Mouse (Mus musculus) R1 (cell line): ENCODE measurements around the gene Adgrl2.
A peak's percentile ranks its signal among the peaks of the same experiment; 100 is the strongest.

Experiments
- DNase-seq: peaks from one replicate; pipeline ENCODE4 v3.0.0-alpha.2; 2018; ENCODE audit warnings: low read depth, low spot score

Gene Adgrl2

GRCm38 (mm10) chr3:148990531-148991003 lies at the start of gene Adgrl2:
Adgrl2 (minus strand) TSS chr3:148990555.
- DNase-seq = no peak

- DNase-seq = no peak
Measured at GRCm38 (mm10) chr3:149038771-149039170, 48.4 kb upstream of the Adgrl2 start.

GRCm38 (mm10) chr3:149019925-149020324 lies 29.6 kb upstream of the Adgrl2 start:
- DNase-seq = no peak

- no peak for DNase-seq
Measured at GRCm38 (mm10) chr3:149009311-149009710, 19.0 kb upstream of the Adgrl2 start.

DNA sequence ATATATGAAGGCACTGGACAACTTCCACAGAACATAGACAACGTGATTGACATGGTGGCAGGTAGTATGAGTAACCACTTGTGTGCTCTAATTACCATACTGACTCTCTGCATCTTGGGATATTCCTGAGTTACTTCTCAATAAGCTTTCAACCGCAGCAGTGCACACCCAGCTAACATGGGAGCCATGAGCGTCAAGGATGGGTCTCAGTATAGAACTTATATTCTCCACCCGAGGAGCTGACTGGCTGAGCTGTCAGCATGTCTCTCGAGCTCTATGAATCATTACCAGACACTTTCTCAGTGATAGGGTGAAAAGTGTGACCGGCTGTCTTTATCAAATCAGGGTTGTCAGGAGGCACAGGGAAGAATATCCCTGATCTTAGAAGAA lies 18.3 kb upstream of the Adgrl2 start:
- no peak for DNase-seq

- no peak for DNase-seq
Measured at GRCm38 (mm10) chr3:149007860-149008633, 17.7 kb upstream of the Adgrl2 start.

- DNase-seq = peak; percentile 58
Measured at GRCm38 (mm10) chr3:149001364-149001763, 11.0 kb upstream of the Adgrl2 start.

GRCm38 (mm10) chr3:148998661-148999060 lies 8.3 kb upstream of the Adgrl2 start:
- DNase-seq = no peak

DNA sequence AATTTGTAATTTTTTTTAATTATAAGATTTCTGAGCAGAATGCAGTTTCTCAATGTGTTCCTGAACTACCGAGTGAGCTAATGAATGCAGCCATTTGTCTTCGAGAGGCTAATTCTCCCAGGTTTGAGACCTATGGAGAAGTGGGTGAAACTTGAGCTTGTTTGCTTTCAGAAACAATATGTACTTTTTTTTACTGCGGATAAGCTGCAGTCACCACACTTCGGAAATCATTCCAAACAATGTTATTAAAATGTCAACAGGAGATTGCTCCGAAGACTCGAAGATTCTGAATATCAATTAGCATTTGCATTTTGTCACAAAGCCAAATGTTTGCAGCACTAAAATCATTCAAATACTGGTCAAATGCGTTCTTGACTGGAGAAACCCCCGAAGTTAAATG lies 701 bp upstream of the Adgrl2 start:
- DNase-seq = no peak

GRCm38 (mm10) chr3:148989818-148990530 lies 381 bp downstream of the Adgrl2 start:
- DNase-seq = peak; percentile 90

DNA sequence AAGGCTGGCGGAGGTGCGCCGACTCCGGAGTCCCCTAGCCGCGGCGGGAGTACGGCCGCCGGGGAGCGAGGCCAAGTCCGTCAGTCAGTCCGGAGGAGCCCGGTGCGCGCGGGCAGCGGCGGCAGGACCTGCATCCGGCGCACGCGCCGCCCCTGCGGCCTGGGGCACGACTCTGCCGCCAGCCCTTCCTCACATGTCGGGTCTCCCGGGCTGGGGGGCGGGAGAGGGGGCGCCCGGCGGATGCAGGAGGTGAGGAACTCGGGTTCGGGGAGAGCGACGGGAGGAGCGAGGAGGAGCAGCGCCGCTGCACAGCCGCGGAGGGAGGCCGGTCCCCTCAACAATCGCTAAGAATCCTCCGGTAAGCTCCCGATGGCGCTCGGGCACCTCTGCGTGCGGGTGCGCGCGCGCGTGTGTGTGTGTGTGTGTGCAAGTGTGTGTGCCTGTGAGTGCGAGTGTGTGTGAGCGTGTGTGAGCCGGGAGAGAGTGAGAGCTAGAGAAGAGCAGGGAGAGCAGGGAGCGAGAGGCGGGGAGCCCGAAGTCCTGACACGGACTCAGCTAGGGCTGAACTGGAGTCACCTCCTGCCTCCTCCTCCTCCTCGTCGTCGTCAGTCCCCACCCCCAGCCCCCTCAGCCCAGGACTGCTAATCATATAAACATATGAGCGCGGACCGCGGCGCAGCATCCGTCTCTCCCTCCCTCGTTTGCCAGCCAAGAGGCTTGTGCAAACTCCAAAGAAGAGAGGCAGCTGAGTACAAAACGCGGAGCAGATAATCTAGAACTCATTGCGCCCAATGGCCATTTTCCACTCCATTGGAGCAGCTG lies 1.1 kb downstream of the Adgrl2 start:
- DNase-seq = peak; percentile 91

DNA sequence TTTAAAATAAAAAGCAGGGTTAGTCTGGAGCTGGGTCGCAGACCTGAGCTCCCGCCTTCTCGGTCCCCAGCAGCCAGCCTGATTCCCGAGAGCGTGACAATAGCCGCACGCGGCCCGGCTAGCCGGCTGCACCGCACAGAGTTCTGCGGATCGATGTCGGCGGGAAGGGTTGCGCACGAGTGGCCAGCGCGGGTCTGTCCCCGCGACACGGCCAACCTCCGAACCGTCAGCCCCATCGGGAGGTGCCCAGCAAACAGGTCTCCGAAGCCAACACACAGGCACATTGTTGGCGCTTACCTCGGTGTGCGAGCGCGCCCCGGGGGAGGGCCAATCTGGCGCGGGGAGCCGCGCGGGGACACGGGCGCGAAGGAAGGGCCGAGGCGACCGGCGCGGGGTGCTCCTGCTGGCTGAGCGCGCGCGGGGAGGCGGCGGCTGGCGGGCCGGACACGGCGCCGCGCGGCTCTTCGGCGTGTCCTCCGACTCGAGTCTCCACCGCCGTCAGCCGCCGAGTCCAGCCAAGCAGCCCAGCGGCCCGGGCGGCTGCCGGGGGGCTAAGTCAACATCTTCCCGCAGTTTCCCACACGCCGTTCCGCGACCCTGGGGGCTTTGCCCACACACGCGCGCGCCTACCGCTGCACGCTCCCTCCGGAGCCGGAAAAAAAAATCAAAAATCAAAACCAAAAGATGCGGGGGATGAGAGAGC lies 1.9 kb downstream of the Adgrl2 start:
- DNase-seq = peak; percentile 25

DNA sequence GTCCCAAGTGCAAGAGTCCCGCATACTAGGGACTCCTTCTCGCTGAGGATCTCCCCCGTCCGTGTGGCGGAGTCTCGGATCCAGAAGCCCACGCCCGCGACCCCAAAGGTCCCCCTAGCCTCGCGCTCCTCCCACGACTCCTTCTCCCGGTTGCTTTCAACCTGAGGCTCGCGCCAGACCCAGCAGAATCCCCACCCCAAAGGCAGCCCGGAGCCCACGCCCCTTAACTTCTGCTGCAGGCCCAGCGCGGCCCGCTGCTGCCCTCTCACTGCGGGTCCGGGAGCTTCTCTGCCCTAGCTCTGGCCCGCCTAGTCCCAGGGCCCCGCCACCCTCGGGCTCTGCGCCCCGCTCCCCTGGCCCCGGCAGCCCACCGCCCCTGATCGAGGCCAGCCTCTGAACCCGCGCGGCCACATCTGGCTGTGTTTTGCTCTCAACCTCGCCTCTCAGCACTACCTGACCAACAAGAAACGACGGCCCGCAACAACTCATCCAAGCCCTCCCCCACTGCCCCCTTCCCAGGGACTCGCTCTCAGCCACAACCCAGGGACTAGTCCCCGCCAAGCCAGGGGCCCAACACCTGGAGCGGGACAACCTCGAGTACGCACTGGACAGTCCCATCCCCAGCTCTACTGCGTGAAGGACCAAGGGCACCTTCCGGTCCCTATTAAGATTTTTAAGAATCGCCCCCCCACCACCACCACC lies 2.6 kb downstream of the Adgrl2 start:
- DNase-seq = peak; percentile 66

DNA sequence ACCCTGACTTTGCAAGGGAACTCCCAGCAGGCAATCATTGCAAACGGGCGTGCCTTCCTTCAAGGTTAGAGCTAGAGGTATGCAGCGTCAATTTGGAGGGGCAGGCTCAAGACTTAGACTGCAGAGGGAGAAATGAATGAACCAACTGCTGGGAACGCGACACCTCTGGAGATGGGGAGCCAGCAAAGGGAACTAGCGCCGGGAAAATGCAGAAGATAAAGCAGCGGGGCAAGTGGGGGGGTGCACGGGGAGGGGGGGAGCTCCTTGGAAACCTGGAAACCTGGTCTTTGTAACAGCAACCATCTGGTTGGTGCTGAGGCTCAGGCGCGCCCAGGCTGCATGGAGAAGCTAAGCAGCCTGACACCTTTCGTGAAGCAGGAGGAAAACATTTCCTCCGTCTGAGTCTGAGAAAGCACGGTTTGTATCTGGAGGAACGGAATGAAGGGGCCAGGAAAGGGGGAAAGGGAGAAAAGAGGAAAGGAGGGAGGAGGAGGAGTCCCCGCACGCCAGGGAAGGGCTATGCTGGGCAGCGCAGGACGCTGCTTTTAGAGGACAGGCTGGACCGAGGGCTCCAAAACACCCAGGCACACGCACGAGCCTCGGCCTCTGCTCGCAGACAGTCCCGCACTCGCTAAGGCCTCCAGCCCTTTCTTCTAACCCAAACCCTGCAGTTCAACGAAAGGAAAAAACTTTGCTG lies 3.3 kb downstream of the Adgrl2 start:
- DNase-seq = peak; percentile 92

- DNase-seq = peak; percentile 80
Measured at GRCm38 (mm10) chr3:148986296-148986893, 4.0 kb downstream of the Adgrl2 start.

GRCm38 (mm10) chr3:148984326-148984725 lies 6.0 kb downstream of the Adgrl2 start:
- DNase-seq = no peak

DNA sequence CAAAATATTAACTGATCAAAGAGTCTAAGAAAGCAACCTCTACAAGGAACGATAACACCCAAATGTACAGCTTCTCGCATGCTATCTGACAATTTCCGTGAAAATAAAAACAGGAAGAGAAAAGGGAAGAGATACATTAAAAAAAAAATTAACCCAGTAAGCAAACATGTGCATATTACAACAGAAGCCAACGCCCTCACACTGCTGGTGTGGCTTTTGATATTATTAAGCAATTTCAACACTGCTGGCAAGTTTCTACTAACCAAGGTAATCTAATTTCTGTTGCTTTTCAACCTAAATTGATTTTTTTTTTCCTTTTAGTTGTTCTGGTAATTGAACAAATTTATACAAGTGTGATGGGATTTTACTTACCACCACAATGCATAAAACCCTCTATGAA lies 8.0 kb downstream of the Adgrl2 start:
- DNase-seq = no peak

- no peak for DNase-seq
Measured at GRCm38 (mm10) chr3:148981776-148982175, 8.6 kb downstream of the Adgrl2 start.

- DNase-seq = no peak
Measured at GRCm38 (mm10) chr3:148978541-148978940, 11.8 kb downstream of the Adgrl2 start.

DNA sequence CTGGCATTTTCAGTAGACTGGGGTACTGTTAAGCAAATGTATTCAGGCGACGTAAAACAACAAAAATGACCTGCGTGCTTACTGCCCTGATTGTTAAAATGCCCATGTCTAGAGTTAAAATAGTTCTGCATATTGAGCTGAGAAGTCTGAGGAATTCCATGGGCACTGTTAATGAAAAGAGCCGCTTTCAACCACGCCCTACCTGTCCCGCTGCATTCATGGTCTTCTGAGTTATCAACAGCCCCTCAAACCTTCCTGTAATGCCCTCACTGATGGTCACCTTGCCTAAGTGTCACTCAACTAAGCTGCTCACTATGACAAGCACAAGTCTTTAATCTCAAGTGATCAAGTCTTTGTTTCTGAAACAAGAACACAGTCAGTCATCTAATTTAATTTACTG lies 12.5 kb downstream of the Adgrl2 start:
- no peak for DNase-seq
